Mouse (Mus musculus) lung, embryonic 15.5 days (tissue): ENCODE measurements at regions not wholly inside any gene's neighbourhood (a gene's known extent, or its start where the extent isn't known, plus 50 kb on each side); places are given as distances from the start of the nearest gene placed in this dataset.
A peak's percentile ranks its signal among the peaks of the same experiment; 100 is the strongest.

Source experiments
- ATAC-seq: fragments of 200-750 bp; cut with Nextera tagmentation; 2 replicates; pipeline ENCODE4 v1.8.0; 2017; ENCODE audit warnings: moderate number of reproducible peaks, borderline replicate concordance; ENCODE audit not compliant: low FRiP score, low TSS enrichment; ENCODE audit errors: extremely low read depth
- H3K27ac ChIP-seq: fragments of 300-500 bp; sonication (generic); 2 replicates; pipeline ENCODE4 v1.5.1; 2015; ENCODE audit warnings: moderate library complexity, mild to moderate bottlenecking, inconsistent platforms
- H3K27me3 ChIP-seq: fragments of 300-500 bp; sonication (generic); 2 replicates; pipeline ENCODE4 v1.6.1; 2015; ENCODE audit warnings: inconsistent platforms
- H3K36me3 ChIP-seq: fragments of 300-500 bp; sonication (generic); 2 replicates; pipeline ENCODE4 v1.6.1; 2015; ENCODE audit warnings: inconsistent platforms
- H3K4me1 ChIP-seq: fragments of 300-500 bp; sonication (generic); 2 replicates; pipeline ENCODE4 v1.6.1; 2015; ENCODE audit warnings: inconsistent platforms
- H3K4me2 ChIP-seq: fragments of 300-500 bp; sonication (generic); 2 replicates; pipeline ENCODE4 v1.6.1; 2015; ENCODE audit warnings: inconsistent platforms, mild to moderate bottlenecking, moderate library complexity
- H3K4me3 ChIP-seq: fragments of 300-500 bp; sonication (generic); 2 replicates; pipeline ENCODE4 v1.5.1; 2015; ENCODE audit warnings: mild to moderate bottlenecking, inconsistent platforms
- H3K9ac ChIP-seq: fragments of 300-500 bp; sonication (generic); 2 replicates; pipeline ENCODE4 v1.6.1; 2015; ENCODE audit warnings: inconsistent platforms
- H3K9me3 ChIP-seq: fragments of 300-500 bp; sonication (generic); 2 replicates; pipeline ENCODE4 v1.6.1; 2016; ENCODE audit warnings: inconsistent platforms
- WGBS: fragments of 180-500 bp; shearing (Covaris S2); methylation state at CpG from one replicate; pipeline ENCODE4 v1.1.7; 2015; 5-methylcytosine and 5-hydroxymethylcytosine counted together

DNA sequence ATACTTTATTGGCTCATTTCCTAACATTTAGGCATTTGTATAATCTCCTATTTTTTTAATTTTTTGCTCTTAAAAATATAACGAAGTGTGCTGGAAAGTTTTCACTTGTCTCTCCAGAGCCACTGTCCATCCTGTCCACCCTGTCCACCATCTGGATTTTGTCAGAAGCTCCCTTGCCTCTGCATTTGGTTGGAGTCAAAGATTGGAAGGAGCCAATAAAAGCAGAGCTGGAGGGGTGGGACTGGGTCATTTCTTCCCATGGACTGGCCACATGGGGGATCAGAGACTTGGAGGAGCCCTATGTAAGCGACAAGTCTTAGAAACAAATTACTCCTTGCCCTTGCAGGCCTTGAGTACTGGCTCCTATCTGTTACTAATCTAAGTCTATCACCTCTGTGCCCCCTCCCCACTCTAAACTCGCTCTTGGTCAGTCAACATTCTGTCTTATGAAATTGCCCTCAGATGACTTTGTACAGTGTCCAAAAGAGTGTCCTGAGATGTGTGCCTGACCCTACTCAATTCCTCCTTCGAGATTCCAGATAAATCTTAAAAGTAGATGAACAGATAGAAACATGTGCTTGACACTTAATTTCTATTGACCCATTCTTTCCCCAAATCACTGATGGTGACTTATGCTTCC lies 303.3 kb downstream of the Nuak1 start:
- H3K27ac ChIP-seq = peak overlapping the region; percentile 16; the same call in 1 of the 2 replicates
- no peaks in the 10 kb centered on the region for H3K27me3 ChIP-seq

DNA sequence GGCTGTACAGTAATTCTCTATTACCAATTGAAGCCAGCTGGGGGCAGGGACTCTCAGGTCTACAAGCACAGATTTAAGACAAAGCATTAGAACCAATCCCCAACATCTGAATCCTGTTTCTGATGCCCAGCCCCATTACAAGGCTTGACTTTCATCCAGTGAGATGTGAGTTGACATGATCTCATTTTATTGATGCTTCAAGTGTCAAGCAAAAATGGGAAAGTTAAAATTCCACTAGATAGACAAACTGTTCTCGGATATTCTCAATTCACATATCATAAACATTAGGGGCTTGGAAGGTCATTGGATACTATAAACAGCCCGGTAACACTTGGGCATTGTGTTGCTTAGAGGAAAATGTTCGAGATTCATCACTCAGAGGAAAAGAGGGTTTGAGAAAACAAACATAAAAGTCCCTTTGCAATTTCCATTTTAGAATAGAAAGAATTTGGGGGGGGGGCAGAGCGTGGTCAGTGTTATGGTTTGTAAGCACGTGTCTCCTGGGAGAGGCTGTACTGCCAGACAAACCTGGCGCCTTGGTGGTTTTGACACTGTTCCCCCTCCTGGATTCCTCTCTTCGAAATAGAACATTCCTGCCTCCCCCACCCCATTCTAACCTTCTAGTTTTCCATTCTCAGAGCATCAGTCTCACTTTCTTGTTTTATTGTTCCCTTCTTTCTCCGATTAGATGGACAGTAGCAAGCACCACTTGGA lies 297.5 kb downstream of the Nuak1 start:
- peak; percentile 51; the same call in 1 of the 2 replicates for ATAC-seq

More for the DNA sequence above, 303.3 kb downstream of the Nuak1 start:
- no peak overlapping the region for H3K9ac ChIP-seq
- 44% methylated on average over 4 of the region's 4 CpGs for WGBS
- H3K36me3 ChIP-seq = no peaks in the 10 kb centered on the region
- no peaks in the 10 kb centered on the region for H3K9me3 ChIP-seq
- no peak overlapping the region for H3K4me3 ChIP-seq
- peak; percentile 94 for ATAC-seq
- H3K4me2 ChIP-seq = no peak overlapping the region
- 0 out of 2 replicates have a peak, but pooled peaks cover 9% of the 10 kb centered on the region for H3K4me1 ChIP-seq

DNA sequence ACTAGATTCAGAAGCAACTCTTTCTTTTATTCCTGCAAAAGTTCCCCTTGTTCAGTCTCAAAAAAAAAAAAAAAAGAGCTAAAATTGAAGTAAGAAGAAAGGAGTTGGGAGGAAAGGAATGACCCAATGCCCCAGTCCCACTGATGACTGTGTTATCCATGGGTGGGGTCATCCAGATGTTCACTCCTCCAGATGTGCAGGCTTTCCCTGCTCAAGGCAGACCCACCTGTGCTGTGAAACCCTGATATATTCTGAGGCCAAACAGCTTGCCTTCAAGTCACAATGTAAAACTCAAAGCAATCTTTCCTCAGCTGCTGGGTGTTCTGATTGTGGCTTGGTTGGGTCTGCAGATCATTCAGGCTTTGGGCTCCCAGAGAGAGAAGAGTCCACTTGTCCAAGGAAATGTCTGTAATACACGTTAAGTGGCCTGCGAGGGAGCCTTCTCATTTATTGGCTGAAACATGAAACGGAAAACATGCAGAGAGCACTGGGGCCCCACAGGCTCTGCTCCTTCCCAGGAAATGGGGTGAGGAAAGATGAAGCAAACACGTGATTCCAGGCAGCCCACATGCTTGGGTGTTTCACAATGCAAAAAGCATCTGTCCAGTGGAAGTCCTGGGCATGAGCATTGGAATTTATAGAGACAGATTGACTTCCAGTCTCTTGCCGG lies 296.6 kb downstream of the Nuak1 start:
- H3K4me1 ChIP-seq = peaks cover 12% of the 10 kb centered on the region
- no peak overlapping the region for H3K4me2 ChIP-seq
- H3K4me3 ChIP-seq = no peak overlapping the region
- 11% methylated on average over 5 of the region's 5 CpGs for WGBS
- peak; percentile 86; the same call in 1 of the 2 replicates for ATAC-seq
- no peaks in the 10 kb centered on the region for H3K36me3 ChIP-seq
- H3K27ac ChIP-seq = peak overlapping the region; percentile 65
- no peak overlapping the region for H3K9ac ChIP-seq
- no peaks in the 10 kb centered on the region for H3K27me3 ChIP-seq
- H3K9me3 ChIP-seq = no peaks in the 10 kb centered on the region

More for the DNA sequence above, 297.5 kb downstream of the Nuak1 start:
- 36% methylated on average over 8 of the region's 8 CpGs for WGBS
- H3K4me1 ChIP-seq = peaks cover 16% of the 10 kb centered on the region
- no peak overlapping the region for H3K9ac ChIP-seq
- no peaks in the 10 kb centered on the region for H3K9me3 ChIP-seq
- H3K4me2 ChIP-seq = no peak overlapping the region
- peak overlapping the region; percentile 65 for H3K27ac ChIP-seq
- H3K36me3 ChIP-seq = no peaks in the 10 kb centered on the region
- H3K27me3 ChIP-seq = no peaks in the 10 kb centered on the region
- no peak overlapping the region for H3K4me3 ChIP-seq

DNA sequence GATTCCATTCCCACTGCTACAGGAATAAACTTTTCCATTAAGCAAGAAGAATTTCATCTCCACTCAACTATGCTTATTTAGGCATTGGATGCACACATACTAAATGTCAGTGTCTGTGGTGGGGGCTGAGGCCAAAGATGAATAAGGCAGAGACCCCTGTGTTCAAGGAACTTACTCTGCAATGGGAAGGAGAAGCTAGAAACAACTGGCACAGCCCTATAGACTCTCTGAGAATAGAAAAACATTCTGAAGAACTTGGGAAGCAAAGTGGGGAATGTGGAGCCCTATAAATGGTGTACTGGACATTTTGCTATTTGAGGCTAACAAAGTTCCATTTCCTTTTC lies 296.1 kb downstream of the Nuak1 start:
- ATAC-seq = peak; percentile 64; the same call in 1 of the 2 replicates
- Histone ChIP-seq H3K27ac (peak overlapping the region; percentile 30; the same call in 1 of the 2 replicates), H3K4me1 (peaks cover 12% of the 10 kb centered on the region), H3K4me2 (no peak overlapping the region), H3K9ac (no peak overlapping the region), H3K27me3 (no peaks in the 10 kb centered on the region), H3K36me3 (no peaks in the 10 kb centered on the region), H3K4me3 (no peak overlapping the region), H3K9me3 (no peaks in the 10 kb centered on the region)

DNA sequence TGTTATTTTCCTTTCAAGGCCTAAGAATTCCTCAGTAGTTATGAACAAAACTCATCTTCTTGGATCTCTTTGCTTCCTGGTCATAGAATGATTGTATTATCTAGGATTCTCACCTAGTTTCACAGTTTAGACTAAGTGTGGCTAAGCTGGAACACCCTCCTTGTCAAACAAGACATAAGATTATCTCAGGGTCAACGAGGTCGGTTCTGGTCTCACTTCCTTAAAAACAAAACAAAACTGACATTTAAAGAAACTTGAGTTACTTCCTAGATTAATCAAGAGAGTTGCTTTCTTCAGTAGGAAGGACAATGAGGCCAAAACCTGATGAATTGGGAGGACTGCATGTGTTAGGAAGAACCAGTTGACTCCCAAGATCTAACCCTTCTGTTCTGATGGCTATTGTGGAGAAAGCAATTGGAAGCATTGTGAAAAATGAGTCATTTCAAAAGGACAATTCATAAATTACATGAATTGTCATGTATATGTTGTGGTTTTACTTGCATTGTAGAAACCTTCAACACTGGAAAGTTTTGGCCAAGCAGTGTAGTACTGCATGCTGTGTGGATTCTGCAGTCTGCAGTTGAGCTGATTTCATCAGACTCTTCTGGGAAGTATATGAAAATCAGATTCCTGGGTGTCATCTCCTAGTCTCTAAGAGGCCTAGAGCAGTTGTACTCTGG lies 293.0 kb downstream of the Nuak1 start:
- ATAC-seq = no peak
- H3K4me2 ChIP-seq = no peak overlapping the region
- 71% methylated on average over 2 of the region's 2 CpGs for WGBS
- H3K9me3 ChIP-seq = no peaks in the 10 kb centered on the region
- no peak overlapping the region for H3K9ac ChIP-seq
- no peaks in the 10 kb centered on the region for H3K27me3 ChIP-seq
- H3K36me3 ChIP-seq = no peaks in the 10 kb centered on the region
- H3K27ac ChIP-seq = no peak overlapping the region
- peaks cover 12% of the 10 kb centered on the region for H3K4me1 ChIP-seq
- H3K4me3 ChIP-seq = no peak overlapping the region

DNA sequence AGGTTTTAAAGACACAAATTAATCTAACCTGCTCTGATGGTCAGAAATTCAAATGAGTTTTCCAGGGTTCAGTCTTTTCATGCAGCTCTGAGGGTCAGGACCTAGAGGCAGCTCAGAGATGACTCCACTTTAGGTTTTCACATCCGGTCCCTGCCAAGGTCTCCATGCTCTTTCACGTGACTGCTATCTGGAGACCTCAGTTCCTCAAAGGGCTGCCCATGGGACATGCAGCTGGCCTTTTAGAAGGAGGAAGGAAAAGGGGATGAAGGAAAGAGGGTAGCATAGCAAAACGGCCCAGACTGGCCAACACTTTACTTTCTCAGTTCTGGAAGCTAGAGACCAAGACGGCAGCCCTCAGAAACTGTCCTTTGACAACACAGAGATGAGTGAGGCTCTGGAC lies 276.6 kb downstream of the Nuak1 start:
- Histone ChIP-seq H3K9me3 (no peaks in the 10 kb centered on the region), H3K27me3 (peaks cover 6% of the 10 kb centered on the region; the same call in 1 of the 2 replicates), H3K4me2 (no peak overlapping the region), H3K4me3 (no peak overlapping the region), H3K36me3 (no peaks in the 10 kb centered on the region), H3K27ac (no peak overlapping the region), H3K4me1 (peaks cover 11% of the 10 kb centered on the region), H3K9ac (no peak overlapping the region)
- 79% methylated on average over 4 of the region's 4 CpGs for WGBS
- ATAC-seq = no peak

DNA sequence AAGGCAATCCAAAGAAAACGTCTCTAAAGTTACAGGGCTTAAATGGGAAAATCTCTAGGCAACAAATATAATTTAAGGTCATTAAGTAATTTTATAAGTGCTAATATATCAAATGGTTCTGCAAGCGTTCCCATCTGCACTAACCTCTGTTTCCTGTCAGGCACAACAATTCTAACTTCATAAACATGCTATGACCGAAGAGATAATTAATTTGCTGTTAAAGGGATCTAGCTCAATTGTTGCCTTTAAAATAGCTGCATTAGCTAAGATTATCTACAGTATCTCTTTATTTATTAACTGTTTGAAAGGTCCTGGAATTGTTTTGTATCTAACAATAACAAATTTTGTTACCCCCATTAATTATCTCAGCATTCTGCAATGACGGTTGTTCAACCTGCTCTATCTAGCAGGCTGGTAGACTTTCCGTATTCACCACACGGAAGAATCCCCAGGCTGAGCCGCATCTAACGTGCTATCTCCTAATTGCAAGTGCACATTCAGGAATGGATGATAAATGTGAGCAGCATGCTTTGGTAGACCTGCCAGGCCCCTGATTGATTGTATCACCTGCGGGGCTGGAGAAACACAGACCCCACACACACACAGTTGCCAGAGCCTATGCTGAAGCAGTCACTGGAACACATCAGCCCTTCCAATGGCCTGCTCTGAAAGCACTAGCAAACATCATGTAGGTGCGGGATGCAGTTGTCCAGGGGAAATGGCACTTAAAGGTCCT lies 274.4 kb downstream of the Nuak1 start:
- 34% methylated on average over 10 of the region's 10 CpGs for WGBS
- ATAC-seq = no peak; the same call in 1 of the 2 replicates

DNA sequence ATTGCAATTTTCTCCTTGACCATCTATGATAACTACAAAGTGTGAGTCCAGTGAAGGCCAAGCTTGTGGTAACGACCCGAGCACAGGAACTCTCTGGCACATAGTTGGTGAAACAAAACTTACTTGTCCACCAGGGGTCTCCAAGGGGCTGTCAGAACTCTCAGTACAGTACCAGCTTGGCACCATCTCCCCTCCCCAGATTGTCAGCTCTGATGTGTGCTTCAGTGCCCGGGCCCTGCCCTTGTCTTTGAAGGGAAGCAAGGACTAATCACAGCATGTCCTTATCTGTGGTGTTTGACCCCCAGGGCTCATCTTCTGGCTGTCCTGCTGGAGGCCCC lies 273.9 kb downstream of the Nuak1 start:
- no peak overlapping the region for H3K27ac ChIP-seq
- peaks cover 6% of the 10 kb centered on the region; the same call in 1 of the 2 replicates for H3K27me3 ChIP-seq
- 30% methylated on average over 3 of the region's 3 CpGs for WGBS
- H3K9ac ChIP-seq = no peak overlapping the region
- H3K4me3 ChIP-seq = no peak overlapping the region
- H3K9me3 ChIP-seq = no peaks in the 10 kb centered on the region
- H3K4me1 ChIP-seq = peaks cover 11% of the 10 kb centered on the region
- no peaks in the 10 kb centered on the region for H3K36me3 ChIP-seq
- peak; percentile 32; the same call in 1 of the 2 replicates for ATAC-seq
- H3K4me2 ChIP-seq = no peak overlapping the region

More for the DNA sequence above, 274.4 kb downstream of the Nuak1 start:
- no peak overlapping the region for H3K4me3 ChIP-seq
- H3K4me2 ChIP-seq = no peak overlapping the region
- H3K9me3 ChIP-seq = no peaks in the 10 kb centered on the region
- H3K36me3 ChIP-seq = no peaks in the 10 kb centered on the region
- no peak overlapping the region for H3K9ac ChIP-seq
- H3K4me1 ChIP-seq = peaks cover 11% of the 10 kb centered on the region
- H3K27ac ChIP-seq = no peak overlapping the region
- peaks cover 6% of the 10 kb centered on the region; the same call in 1 of the 2 replicates for H3K27me3 ChIP-seq

DNA sequence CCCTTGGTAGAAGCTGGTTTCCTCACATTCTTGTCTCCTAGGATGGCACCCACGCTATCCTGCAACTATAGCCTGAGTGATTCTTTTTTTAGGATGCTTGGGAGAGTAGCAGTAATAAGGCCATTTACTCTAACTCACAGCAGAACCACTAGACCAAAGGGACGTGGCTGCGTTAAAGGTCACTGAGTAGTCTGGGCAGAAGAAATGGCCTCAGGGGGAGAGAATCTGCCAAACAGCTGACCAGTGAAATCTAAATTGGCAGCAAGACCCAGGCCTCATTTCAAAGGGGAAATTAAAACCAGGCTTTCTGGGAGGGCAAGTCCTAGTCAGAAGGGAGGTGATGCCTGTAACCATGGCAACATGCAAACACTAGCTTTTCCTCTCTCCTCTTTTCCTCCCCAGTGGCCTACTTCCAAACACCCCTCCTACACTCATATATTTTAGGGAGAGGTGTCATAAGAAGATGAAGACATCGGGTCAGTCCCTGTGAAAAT lies 267.5 kb downstream of the Nuak1 start:
- peaks cover 1% of the 10 kb centered on the region; the same call in 1 of the 2 replicates for H3K27me3 ChIP-seq
- H3K36me3 ChIP-seq = no peaks in the 10 kb centered on the region
- H3K9ac ChIP-seq = no peak overlapping the region
- WGBS = 71% methylated on average over 4 of the region's 4 CpGs
- no peak for ATAC-seq
- H3K4me3 ChIP-seq = no peak overlapping the region
- H3K27ac ChIP-seq = no peak overlapping the region
- no peak overlapping the region for H3K4me2 ChIP-seq
- H3K4me1 ChIP-seq = no peaks in the 10 kb centered on the region
- H3K9me3 ChIP-seq = no peaks in the 10 kb centered on the region

DNA sequence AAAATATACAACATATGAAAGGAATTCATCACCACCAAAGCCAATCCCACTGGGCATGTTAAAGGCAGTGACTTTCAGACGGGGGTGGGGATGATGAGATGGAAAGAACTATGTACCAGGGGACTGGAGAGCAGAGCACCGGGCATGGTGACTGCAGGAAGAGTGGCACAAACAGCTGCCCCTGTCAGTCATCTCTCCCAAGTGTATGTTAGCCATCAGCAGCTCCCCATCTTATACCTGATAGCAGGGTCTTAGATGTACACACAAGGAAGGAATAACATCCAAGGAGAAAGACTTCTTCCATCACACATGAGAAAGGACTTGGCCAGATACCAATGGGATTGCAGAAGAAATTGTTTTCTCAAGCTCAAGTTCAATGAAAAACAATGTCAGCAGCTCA lies 257.2 kb downstream of the Nuak1 start:
- H3K4me1 ChIP-seq = 0 out of 2 replicates have a peak, but pooled peaks cover 3% of the 10 kb centered on the region
- 74% methylated on average over 2 of the region's 2 CpGs for WGBS
- H3K9ac ChIP-seq = no peak overlapping the region
- ATAC-seq = no peak
- H3K9me3 ChIP-seq = no peaks in the 10 kb centered on the region
- no peak overlapping the region for H3K4me2 ChIP-seq
- H3K27ac ChIP-seq = no peak overlapping the region
- no peak overlapping the region for H3K4me3 ChIP-seq
- H3K27me3 ChIP-seq = no peaks in the 10 kb centered on the region
- no peaks in the 10 kb centered on the region for H3K36me3 ChIP-seq

DNA sequence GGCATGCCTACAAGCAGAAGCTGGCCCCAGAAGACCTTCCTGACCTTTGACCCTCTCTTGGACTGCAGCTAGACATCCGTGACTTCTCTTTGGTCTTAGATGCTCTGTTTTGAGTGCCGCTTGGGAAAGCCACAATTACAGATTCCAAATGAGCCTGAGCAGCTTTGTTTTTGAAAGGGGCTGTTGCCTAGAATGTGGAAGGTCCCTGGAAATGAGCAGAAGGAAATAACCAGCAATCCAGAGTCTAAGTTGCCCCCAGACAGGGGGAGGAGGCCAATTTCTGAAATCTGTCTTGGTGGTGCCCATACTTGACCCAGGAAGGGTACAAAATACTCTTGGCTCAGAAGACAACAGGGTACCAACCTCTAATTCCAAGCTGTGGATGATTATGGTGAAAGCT lies 253.9 kb downstream of the Nuak1 start:
- Histone ChIP-seq H3K4me2 (no peak overlapping the region), H3K4me1 (0 out of 2 replicates have a peak, but pooled peaks cover 3% of the 10 kb centered on the region), H3K27ac (no peak overlapping the region), H3K9me3 (no peaks in the 10 kb centered on the region), H3K27me3 (no peaks in the 10 kb centered on the region), H3K4me3 (no peak overlapping the region), H3K36me3 (no peaks in the 10 kb centered on the region), H3K9ac (no peak overlapping the region)
- 45% methylated on average over 2 of the region's 2 CpGs for WGBS
- no peak for ATAC-seq
